Mouse (Mus musculus) midbrain, postnatal 0 days (tissue): Measurements from ENCODE around the gene Stk32b. TPM values are rescaled to one million over a fixed set of nuclear protein-coding genes. Genes with fewer than 3 reads are reported as not detected.

Experiments
- ATAC-seq: fragments of 200-750 bp; cut with Nextera tagmentation; 2 replicates; pipeline ENCODE4 v1.8.0; 2017; ENCODE audit warnings: moderate number of reproducible peaks, mild to moderate bottlenecking, moderate TSS enrichment, moderate library complexity; ENCODE audit not compliant: low FRiP score
- DNase-seq: peaks from one replicate; pipeline ENCODE4 v3.0.0-alpha.2; 2015; ENCODE audit warnings: low spot score
- H3K27ac ChIP-seq: fragments of 300-500 bp; sonication (generic); 2 replicates; pipeline ENCODE4 v1.5.1; 2014; ENCODE audit warnings: low read depth, mild to moderate bottlenecking, low read length, mixed read lengths
- H3K27me3 ChIP-seq: fragments of 300-500 bp; sonication (generic); 2 replicates; pipeline ENCODE4 v1.6.1; 2014; ENCODE audit warnings: low read length, control low read depth, mixed read lengths; ENCODE audit not compliant: insufficient read depth
- H3K36me3 ChIP-seq: fragments of 300-500 bp; sonication (generic); 2 replicates; pipeline ENCODE4 v1.6.1; 2014; ENCODE audit warnings: low read length, control low read depth, mixed read lengths; ENCODE audit not compliant: insufficient read depth
- H3K4me1 ChIP-seq: fragments of 300-500 bp; sonication (generic); 2 replicates; pipeline ENCODE4 v1.6.1; 2014; ENCODE audit warnings: mild to moderate bottlenecking, control low read depth, antibody characterized with exemption, low read length, mixed read lengths; ENCODE audit not compliant: insufficient read depth
- H3K4me2 ChIP-seq: fragments of 300-500 bp; sonication (generic); 2 replicates; pipeline ENCODE4 v1.6.1; 2014; ENCODE audit warnings: low read depth, mild to moderate bottlenecking, low read length, mixed read lengths; ENCODE audit not compliant: poor library complexity, severe bottlenecking
- H3K4me3 ChIP-seq: fragments of 300-500 bp; sonication (generic); 2 replicates; pipeline ENCODE4 v1.5.1; 2014; ENCODE audit warnings: low read depth, mild to moderate bottlenecking, low read length, moderate library complexity
- H3K9ac ChIP-seq: fragments of 300-500 bp; sonication (generic); replicated peaks from 2 replicates; pipeline ENCODE4 v1.6.1; 2014; ENCODE audit warnings: mild to moderate bottlenecking, low read length, moderate library complexity, mixed read lengths; ENCODE audit not compliant: poor library complexity, severe bottlenecking
- H3K9me3 ChIP-seq: fragments of 300-500 bp; sonication (generic); 2 replicates; pipeline ENCODE4 v1.6.1; 2016; ENCODE audit warnings: low read length, control low read depth
- CTCF ChIP-seq: IDR thresholded peaks from 2 replicates; pipeline ENCODE4 v1.5.1; 2016; ENCODE audit warnings: antibody characterized with exemption, mild to moderate bottlenecking
- WGBS: fragments of 180-500 bp; shearing (Covaris S2); extraction: QIAGEN DNeasy Blood & Tissue Kit; methylation state at CpG from one replicate; pipeline ENCODE4 v1.1.7; 2014; 5-methylcytosine and 5-hydroxymethylcytosine counted together
- polyA plus RNA-seq: library from polyadenylated mRNA; unstranded; fragments of >200 nt; fragmentation: Nextera tagmentation; extraction: Ambion mirVana; gene quantifications from 2 replicates; pipeline ENCODE4 v1.2.1, GENCODE M21; 2015
- total RNA-seq: library from RNA; depleted of rRNA; stranded (reverse); fragments of >200 nt; gene quantifications from 2 replicates; pipeline ENCODE4 v1.2.3, GENCODE M21; 2014

The Stk32b gene
- total and polyA plus RNA-seq, 2 experiments from 2014 or later = 28.5 to 30.6 TPM

GRCm38 (mm10) chr5:37535227-37535626 lies 181.7 kb downstream of the Stk32b start:
- Histone ChIP-seq H3K4me2 (no peak overlapping the region), H3K27me3 (no peaks in the 10 kb centered on the region), H3K4me3 (no peak overlapping the region), H3K36me3 (no peaks in the 10 kb centered on the region), H3K4me1 (no peaks in the 10 kb centered on the region), H3K9me3 (no peaks in the 10 kb centered on the region), H3K9ac (no peak overlapping the region), H3K27ac (no peak overlapping the region)
- DNase-seq = peak; percentile 24
- no peak for TF ChIP-seq CTCF
- no peak for ATAC-seq
- 91% methylated on average over 5 of the region's 5 CpGs for WGBS

GRCm38 (mm10) chr5:37525363-37525762 lies 191.6 kb downstream of the Stk32b start:
- H3K36me3 ChIP-seq = no peaks in the 10 kb centered on the region
- H3K27me3 ChIP-seq = no peaks in the 10 kb centered on the region
- no peak overlapping the region for H3K4me2 ChIP-seq
- TF ChIP-seq CTCF = no peak
- no peaks in the 10 kb centered on the region for H3K4me1 ChIP-seq
- WGBS = 81% methylated on average over 5 of the region's 5 CpGs
- no peaks in the 10 kb centered on the region for H3K9me3 ChIP-seq
- no peak overlapping the region for H3K27ac ChIP-seq
- H3K4me3 ChIP-seq = no peak overlapping the region
- ATAC-seq = no peak
- no peak overlapping the region for H3K9ac ChIP-seq
- DNase-seq = no peak

- TF ChIP-seq CTCF = no peak
- no peak overlapping the region for H3K4me2 ChIP-seq
- no peaks in the 10 kb centered on the region for H3K27me3 ChIP-seq
- ATAC-seq (no peak), DNase-seq (no peak)
- 87% methylated on average over 3 of the region's 3 CpGs for WGBS
- no peak overlapping the region for H3K4me3 ChIP-seq
- H3K9ac ChIP-seq = no peak overlapping the region
- no peaks in the 10 kb centered on the region for H3K36me3 ChIP-seq
- no peaks in the 10 kb centered on the region for H3K9me3 ChIP-seq
- no peak overlapping the region for H3K27ac ChIP-seq
- no peaks in the 10 kb centered on the region for H3K4me1 ChIP-seq
Measured at GRCm38 (mm10) chr5:37520441-37520840, 196.5 kb downstream of the Stk32b start.

GRCm38 (mm10) chr5:37512479-37512878 lies 204.5 kb downstream of the Stk32b start:
- Histone ChIP-seq H3K27me3 (no peaks in the 10 kb centered on the region), H3K9me3 (no peaks in the 10 kb centered on the region), H3K9ac (no peak overlapping the region), H3K4me3 (no peak overlapping the region), H3K4me2 (no peak overlapping the region), H3K27ac (no peak overlapping the region), H3K4me1 (no peaks in the 10 kb centered on the region), H3K36me3 (no peaks in the 10 kb centered on the region)
- no peak for TF ChIP-seq CTCF
- ATAC-seq (peak; percentile 47), DNase-seq (no peak)
- WGBS = 41% methylated on average over 2 of the region's 2 CpGs

GRCm38 (mm10) chr5:37506880-37507519 lies 210.0 kb downstream of the Stk32b start:
- Histone ChIP-seq H3K9me3 (no peaks in the 10 kb centered on the region), H3K27me3 (no peaks in the 10 kb centered on the region), H3K4me1 (no peaks in the 10 kb centered on the region), H3K27ac (no peak overlapping the region), H3K4me3 (no peak overlapping the region), H3K9ac (no peak overlapping the region), H3K4me2 (no peak overlapping the region), H3K36me3 (no peaks in the 10 kb centered on the region)
- ATAC-seq = no peak
- 48% methylated on average over 12 of the region's 12 CpGs for WGBS
- TF ChIP-seq CTCF = peak; percentile 46
- DNase-seq = peak; percentile 26

GRCm38 (mm10) chr5:37494984-37495476 lies 221.9 kb downstream of the Stk32b start:
- no peak overlapping the region for H3K4me2 ChIP-seq
- 79% methylated on average over 3 of the region's 3 CpGs for WGBS
- no peak for TF ChIP-seq CTCF
- no peak overlapping the region for H3K9ac ChIP-seq
- no peaks in the 10 kb centered on the region for H3K27me3 ChIP-seq
- no peak overlapping the region for H3K4me3 ChIP-seq
- no peak for DNase-seq
- H3K9me3 ChIP-seq = no peaks in the 10 kb centered on the region
- H3K27ac ChIP-seq = no peak overlapping the region
- no peak for ATAC-seq
- H3K36me3 ChIP-seq = no peaks in the 10 kb centered on the region
- H3K4me1 ChIP-seq = no peaks in the 10 kb centered on the region
